Mouse (Mus musculus): ENCODE data around the gene Rb1. TPM values are rescaled to one million over a fixed set of nuclear protein-coding genes. Genes with fewer than 3 reads are reported as not detected.

The Rb1 gene
- polyA plus RNA-seq, 1 experiment, result 14.2 TPM

DNA sequence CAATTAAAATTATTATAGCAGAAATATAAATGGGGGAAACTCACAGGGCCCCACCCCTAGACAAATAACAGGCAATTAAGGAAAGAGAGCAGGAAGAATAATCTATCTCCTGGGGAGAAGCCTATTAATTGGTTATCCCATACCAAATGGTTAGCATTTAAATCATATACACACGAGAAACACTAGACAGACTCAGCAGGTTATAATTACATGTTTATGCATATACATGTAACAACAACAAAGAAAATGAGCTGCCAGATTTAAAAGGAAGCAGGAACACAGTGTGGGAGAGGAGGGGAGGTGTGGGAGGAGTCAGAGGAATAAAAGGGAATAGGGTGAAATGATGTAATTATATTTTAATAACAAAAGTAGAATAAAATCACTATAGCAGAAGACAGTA is 33.2 kb downstream of the Rb1 start:
- no peak overlapping the region for H3ac ChIP-seq (ENCODE audit: control insufficient read depth, insufficient read length)
- no peak overlapping the region for H3K4me2 ChIP-seq (ENCODE audit: low read depth)
- H3K27me3 ChIP-seq (ENCODE audit: control insufficient read depth, insufficient read depth, insufficient read length), result no peaks in the 10 kb centered on the region
- H3K79me2 ChIP-seq (ENCODE audit: control insufficient read depth, insufficient read depth), result no peaks in the 10 kb centered on the region
- H3K4me3 ChIP-seq, result no peak overlapping the region
- H3K36me3 ChIP-seq (ENCODE audit: control insufficient read depth, insufficient read depth), result peaks cover 28% of the 10 kb centered on the region
- TF ChIP-seq POLR2AphosphoS2 (IDR thresholded peaks at IDR 0.05; ENCODE audit: insufficient read length, low read depth) (no peak), TCF12 (IDR thresholded peaks at IDR 0.05; ENCODE audit: insufficient read depth, poor library complexity, severe bottlenecking) (no peak), POLR2A (IDR thresholded peaks at IDR 0.05; ENCODE audit: insufficient read length, low read depth) (no peak), MYOD1 (IDR thresholded peaks at IDR 0.05; ENCODE audit: control insufficient read depth in 1 of 3, insufficient read length in 2 of 3, low read depth in 2 of 3) (no peak), USF1 (IDR thresholded peaks at IDR 0.05; ENCODE audit: low read depth) (no peak), TCF3 (IDR thresholded peaks at IDR 0.05; ENCODE audit: insufficient read length, low read depth) (no peak), MAX (IDR thresholded peaks at IDR 0.05; ENCODE audit: low read depth) (no peak), SRF (IDR thresholded peaks at IDR 0.05; ENCODE audit: control insufficient read depth, insufficient read length, low read depth) (no peak), E2F4 (IDR thresholded peaks at IDR 0.05; ENCODE audit: insufficient read depth) (no peak), CEBPB (IDR thresholded peaks at IDR 0.05; ENCODE audit: insufficient read depth, poor library complexity, severe bottlenecking) (no peak), MYOG (IDR thresholded peaks at IDR 0.05; ENCODE audit: control insufficient read depth in 1 of 3, insufficient read depth in 1 of 3, insufficient read length in 2 of 3, low read depth in 2 of 3) (no peak), REST (IDR thresholded peaks at IDR 0.05; ENCODE audit: insufficient read depth, insufficient read length) (no peak)

DNA sequence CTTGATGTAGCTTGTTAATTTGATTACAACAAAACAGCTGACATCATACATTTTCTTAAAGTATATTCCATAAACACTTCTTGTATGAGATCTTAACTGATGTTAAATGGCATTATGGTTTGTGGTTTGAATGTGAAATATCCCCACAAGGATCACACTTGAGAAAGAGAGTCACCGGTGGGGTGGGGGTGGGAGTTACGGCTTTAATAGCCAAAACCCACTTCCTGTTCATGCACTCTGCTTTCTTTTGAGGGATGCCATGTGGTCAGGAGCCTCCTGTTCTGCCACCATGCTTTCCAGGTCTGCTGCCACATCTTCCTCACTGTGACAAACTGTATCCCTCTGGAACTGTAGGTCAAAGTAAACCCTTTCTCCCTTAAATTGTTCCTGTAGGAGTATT is 35.7 kb downstream of the Rb1 start:
- no peaks in the 10 kb centered on the region for H3K79me2 ChIP-seq (ENCODE audit: control insufficient read depth, insufficient read depth)

DNA sequence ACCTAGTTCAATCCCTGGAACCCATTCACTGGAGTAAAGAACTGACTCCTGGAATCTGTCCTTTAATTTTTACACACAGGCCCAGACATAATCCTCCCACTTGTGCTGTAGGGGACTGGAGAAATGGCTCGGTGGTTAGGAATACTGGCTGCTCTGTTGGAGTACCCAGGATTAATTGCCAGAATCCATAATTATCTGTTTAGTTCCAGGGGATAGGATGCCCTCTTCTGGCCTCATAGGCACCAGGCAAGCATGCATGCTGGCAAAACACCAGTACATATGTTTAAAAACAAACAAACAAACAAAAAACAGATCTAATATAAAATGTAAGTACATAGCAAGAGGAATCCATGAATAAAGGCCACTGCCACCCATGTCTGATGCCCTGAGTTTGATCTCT is 44.6 kb downstream of the Rb1 start:
- Histone ChIP-seq H3K27me3 (ENCODE audit: control insufficient read depth, insufficient read depth, insufficient read length) (no peaks in the 10 kb centered on the region), H3K79me2 (ENCODE audit: control insufficient read depth, insufficient read depth) (no peaks in the 10 kb centered on the region), H3K4me3 (no peak overlapping the region), H3K36me3 (ENCODE audit: control insufficient read depth, insufficient read depth) (peaks cover 17% of the 10 kb centered on the region), H3ac (ENCODE audit: control insufficient read depth, insufficient read length) (no peak overlapping the region), H3K4me2 (ENCODE audit: low read depth) (no peak overlapping the region)
- TF ChIP-seq TCF12 (IDR thresholded peaks at IDR 0.05; ENCODE audit: insufficient read depth, poor library complexity, severe bottlenecking) (no peak), TCF3 (IDR thresholded peaks at IDR 0.05; ENCODE audit: insufficient read length, low read depth) (no peak), POLR2A (IDR thresholded peaks at IDR 0.05; ENCODE audit: insufficient read length, low read depth) (no peak), REST (IDR thresholded peaks at IDR 0.05; ENCODE audit: insufficient read depth, insufficient read length) (no peak), POLR2AphosphoS2 (IDR thresholded peaks at IDR 0.05; ENCODE audit: insufficient read length, low read depth) (no peak), SRF (IDR thresholded peaks at IDR 0.05; ENCODE audit: control insufficient read depth, insufficient read length, low read depth) (no peak)

More for the DNA sequence above, 35.7 kb downstream of the Rb1 start:
- TF ChIP-seq TCF12 (IDR thresholded peaks at IDR 0.05; ENCODE audit: insufficient read depth, poor library complexity, severe bottlenecking) (no peak), REST (IDR thresholded peaks at IDR 0.05; ENCODE audit: insufficient read depth, insufficient read length) (no peak), E2F4 (IDR thresholded peaks at IDR 0.05; ENCODE audit: insufficient read depth) (no peak), MYOD1 (IDR thresholded peaks at IDR 0.05; ENCODE audit: control insufficient read depth in 1 of 3, insufficient read length in 2 of 3, low read depth in 2 of 3) (no peak), MYOG (IDR thresholded peaks at IDR 0.05; ENCODE audit: control insufficient read depth in 1 of 3, insufficient read depth in 1 of 3, insufficient read length in 2 of 3, low read depth in 2 of 3) (no peak)
- no peak overlapping the region for H3K4me2 ChIP-seq (ENCODE audit: low read depth)
- H3K36me3 ChIP-seq (ENCODE audit: control insufficient read depth, insufficient read depth), result peaks cover 18% of the 10 kb centered on the region
- no peak overlapping the region for H3K4me3 ChIP-seq
- no peak overlapping the region for H3ac ChIP-seq (ENCODE audit: control insufficient read depth, insufficient read length)
- no peaks in the 10 kb centered on the region for H3K27me3 ChIP-seq (ENCODE audit: control insufficient read depth, insufficient read depth, insufficient read length)

DNA sequence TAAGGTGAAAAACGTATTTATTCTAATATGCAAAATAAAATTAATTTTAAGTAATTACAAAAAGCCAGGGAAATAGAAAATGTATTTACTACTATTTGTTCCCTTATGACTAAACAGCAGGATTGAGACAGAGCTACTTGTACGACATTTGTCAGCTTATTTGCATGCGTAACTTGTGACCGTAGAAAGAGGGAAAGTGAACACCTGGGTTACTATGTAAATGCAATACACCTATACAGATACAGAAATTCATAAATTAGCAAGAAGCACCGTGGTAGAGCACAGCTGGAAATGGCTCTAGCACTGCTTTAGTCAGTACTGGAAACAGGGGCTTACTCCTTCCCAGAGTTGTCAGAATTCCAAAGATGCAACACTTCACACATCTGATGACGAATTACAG is 46.5 kb downstream of the Rb1 start:
- Histone ChIP-seq H3K36me3 (ENCODE audit: control insufficient read depth, insufficient read depth) (peaks cover 23% of the 10 kb centered on the region), H3ac (ENCODE audit: control insufficient read depth, insufficient read length) (no peak overlapping the region), H3K4me3 (no peak overlapping the region), H3K4me2 (ENCODE audit: low read depth) (no peak overlapping the region), H3K79me2 (ENCODE audit: control insufficient read depth, insufficient read depth) (no peaks in the 10 kb centered on the region), H3K27me3 (ENCODE audit: control insufficient read depth, insufficient read depth, insufficient read length) (no peaks in the 10 kb centered on the region)
- TF ChIP-seq MAX (IDR thresholded peaks at IDR 0.05; ENCODE audit: low read depth), result no peak

DNA sequence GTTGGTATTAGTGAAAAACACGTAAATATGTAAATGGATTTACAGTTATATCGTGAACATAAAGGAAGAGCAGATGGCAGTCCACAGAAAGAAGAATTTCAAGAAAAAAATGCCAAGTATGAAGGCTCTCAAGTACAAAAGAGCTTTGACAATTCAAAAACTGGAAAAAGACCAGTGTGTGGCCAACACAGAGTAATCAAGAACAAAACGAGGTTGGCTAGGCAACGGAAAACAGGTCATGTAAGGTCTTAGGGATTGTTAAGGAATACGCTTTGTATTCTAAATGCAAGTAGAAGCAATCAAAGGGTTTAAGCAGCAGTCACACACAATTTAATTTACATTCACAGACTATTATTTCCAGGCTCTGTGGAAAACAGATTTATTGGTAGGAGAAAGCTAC is 53.8 kb downstream of the Rb1 start:
- Histone ChIP-seq H3K36me3 (ENCODE audit: control insufficient read depth, insufficient read depth) (peaks cover 9% of the 10 kb centered on the region), H3K4me2 (ENCODE audit: low read depth) (no peak overlapping the region), H3K4me3 (no peak overlapping the region), H3K27me3 (ENCODE audit: control insufficient read depth, insufficient read depth, insufficient read length) (no peaks in the 10 kb centered on the region), H3ac (ENCODE audit: control insufficient read depth, insufficient read length) (no peak overlapping the region), H3K79me2 (ENCODE audit: control insufficient read depth, insufficient read depth) (no peaks in the 10 kb centered on the region)
- TF ChIP-seq POLR2A (IDR thresholded peaks at IDR 0.05; ENCODE audit: insufficient read length, low read depth), result no peak
- TF ChIP-seq TCF12 (IDR thresholded peaks at IDR 0.05; ENCODE audit: insufficient read depth, poor library complexity, severe bottlenecking), result no peak
- no peak for TF ChIP-seq MYOD1 (IDR thresholded peaks at IDR 0.05; ENCODE audit: control insufficient read depth in 1 of 3, insufficient read length in 2 of 3, low read depth in 2 of 3)

DNA sequence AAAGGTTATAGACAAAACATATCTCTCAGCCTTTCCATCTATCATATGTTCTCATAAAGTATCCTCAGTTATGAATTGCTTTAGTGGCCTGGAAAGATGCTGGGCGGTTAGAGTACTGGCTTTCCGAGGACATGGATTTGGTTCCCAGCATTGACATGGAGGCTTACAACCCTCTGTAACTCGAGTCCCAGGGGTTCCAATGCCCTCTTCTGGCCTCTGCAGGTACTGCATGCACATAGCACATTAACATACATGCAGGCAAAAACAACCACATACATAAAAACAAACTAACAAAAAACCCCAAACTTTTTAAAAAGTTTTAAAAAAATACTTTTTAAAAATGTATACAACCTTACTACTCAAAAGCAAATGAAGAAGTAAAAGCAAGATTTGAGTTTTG is 59.5 kb downstream of the Rb1 start:
- H3K79me2 ChIP-seq (ENCODE audit: control insufficient read depth, insufficient read depth), result no peaks in the 10 kb centered on the region
- H3ac ChIP-seq (ENCODE audit: control insufficient read depth, insufficient read length), result no peak overlapping the region
- TF ChIP-seq USF1 (IDR thresholded peaks at IDR 0.05; ENCODE audit: low read depth), result no peak
- no peak for TF ChIP-seq TCF12 (IDR thresholded peaks at IDR 0.05; ENCODE audit: insufficient read depth, poor library complexity, severe bottlenecking)
- no peak for TF ChIP-seq POLR2AphosphoS2 (IDR thresholded peaks at IDR 0.05; ENCODE audit: insufficient read length, low read depth)
- TF ChIP-seq MYOD1 (IDR thresholded peaks at IDR 0.05; ENCODE audit: control insufficient read depth in 1 of 3, insufficient read length in 2 of 3, low read depth in 2 of 3), result no peak
- TF ChIP-seq SRF (IDR thresholded peaks at IDR 0.05; ENCODE audit: control insufficient read depth, insufficient read length, low read depth), result no peak
- TF ChIP-seq CEBPB (IDR thresholded peaks at IDR 0.05; ENCODE audit: insufficient read depth, poor library complexity, severe bottlenecking), result no peak
- peaks cover 20% of the 10 kb centered on the region for H3K36me3 ChIP-seq (ENCODE audit: control insufficient read depth, insufficient read depth)
- no peaks in the 10 kb centered on the region for H3K27me3 ChIP-seq (ENCODE audit: control insufficient read depth, insufficient read depth, insufficient read length)
- H3K4me3 ChIP-seq, result no peak overlapping the region
- H3K4me2 ChIP-seq (ENCODE audit: low read depth), result no peak overlapping the region
